Mouse (Mus musculus) intestine, postnatal 0 days (tissue): ENCODE data around the gene Fos. TPM values are rescaled to one million over a fixed set of nuclear protein-coding genes. Genes with fewer than 3 reads are reported as not detected.

ENCODE experiments used
- ATAC-seq: fragments of 200-750 bp; cut with Nextera tagmentation; 2 replicates; pipeline ENCODE4 v1.8.0; 2017; ENCODE audit warnings: mild to moderate bottlenecking, moderate TSS enrichment, moderate library complexity
- H3K27ac ChIP-seq: fragments of 300-500 bp; sonication (generic); 2 replicates; pipeline ENCODE4 v1.5.1; 2014; ENCODE audit warnings: mild to moderate bottlenecking, low read depth, low read length, moderate library complexity
- H3K27me3 ChIP-seq: fragments of 300-500 bp; sonication (generic); replicated peaks from 2 replicates; pipeline ENCODE4 v1.6.1; 2014; ENCODE audit warnings: low read length, mixed read lengths; ENCODE audit not compliant: control insufficient read depth, insufficient read depth
- H3K36me3 ChIP-seq: fragments of 300-500 bp; sonication (generic); 2 replicates; pipeline ENCODE4 v1.6.1; 2014; ENCODE audit warnings: mild to moderate bottlenecking, moderate library complexity; ENCODE audit not compliant: control insufficient read depth, insufficient read depth
- H3K4me1 ChIP-seq: fragments of 300-500 bp; sonication (generic); replicated peaks from 2 replicates; pipeline ENCODE4 v1.6.1; 2014; ENCODE audit warnings: antibody characterized with exemption, low read length, mixed read lengths; ENCODE audit not compliant: control insufficient read depth, insufficient read depth
- H3K4me2 ChIP-seq: fragments of 300-500 bp; sonication (generic); replicated peaks from 2 replicates; pipeline ENCODE4 v1.6.1; 2014; ENCODE audit warnings: low read depth, mild to moderate bottlenecking, moderate library complexity
- H3K4me3 ChIP-seq: fragments of 300-500 bp; sonication (generic); 2 replicates; pipeline ENCODE4 v1.5.1; 2014; ENCODE audit warnings: low read depth, low read length
- H3K9ac ChIP-seq: fragments of 300-500 bp; sonication (generic); 2 replicates; pipeline ENCODE4 v1.6.1; 2014; ENCODE audit warnings: mild to moderate bottlenecking, low read depth, low read length
- H3K9me3 ChIP-seq: fragments of 300-500 bp; sonication (generic); 2 replicates; pipeline ENCODE4 v1.6.1; 2016; ENCODE audit warnings: mixed run types; ENCODE audit not compliant: control insufficient read depth
- CTCF ChIP-seq: sonication (generic); IDR thresholded peaks from 2 replicates; pipeline ENCODE4 v1.5.1; 2016; ENCODE audit warnings: low read depth, mild to moderate bottlenecking, control low read depth, antibody characterized with exemption, moderate library complexity
- WGBS: fragments of 180-500 bp; shearing (Covaris S2); extraction: QIAGEN DNeasy Blood & Tissue Kit; methylation state at CpG from one replicate; pipeline ENCODE4 v1.1.7; 2014; 5-methylcytosine and 5-hydroxymethylcytosine counted together
- polyA plus RNA-seq: library from polyadenylated mRNA; unstranded; fragments of >200 nt; fragmentation: Nextera tagmentation; extraction: Ambion mirVana; gene quantifications from 2 replicates; pipeline ENCODE4 v1.2.1, GENCODE M21; 2015

The Fos gene
- polyA plus RNA-seq, 1 experiment from 2014 or later = 22.4 TPM

DNA sequence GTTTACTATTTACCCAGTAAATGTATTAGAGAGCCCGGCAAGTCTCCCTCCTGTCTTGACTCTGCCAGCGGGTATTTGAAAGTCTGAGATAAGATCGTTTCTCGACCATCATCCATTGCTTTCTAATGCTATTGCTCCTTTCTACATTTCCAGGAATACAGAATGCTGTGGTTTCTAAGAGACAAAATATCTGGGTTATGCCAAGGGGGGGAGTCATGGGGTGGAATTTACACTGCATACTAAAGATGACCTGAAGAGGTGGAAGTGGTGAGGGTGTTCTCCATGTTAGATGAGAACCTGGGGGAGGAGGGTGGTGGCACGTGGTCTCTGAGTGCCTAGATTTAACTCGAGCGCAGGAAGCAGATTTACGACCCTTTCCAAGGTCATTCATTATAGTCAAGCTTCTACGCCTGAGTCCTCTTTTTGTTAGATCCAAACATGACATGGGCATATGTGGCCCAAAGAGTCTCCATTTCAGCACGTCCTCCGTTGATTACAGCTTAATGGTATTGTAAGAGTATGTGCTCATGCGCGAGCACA is 16.7 kb upstream of the Fos start:
- H3K36me3 ChIP-seq = no peaks in the 10 kb centered on the region
- WGBS = 42% methylated on average over 13 of the region's 13 CpGs
- H3K9me3 ChIP-seq = no peaks in the 10 kb centered on the region
- TF ChIP-seq CTCF = no peak
- no peak overlapping the region for H3K9ac ChIP-seq
- H3K4me2 ChIP-seq = no peak overlapping the region
- H3K27me3 ChIP-seq = no peaks in the 10 kb centered on the region
- H3K27ac ChIP-seq = no peak overlapping the region
- peaks cover 16% of the 10 kb centered on the region; the same call in 1 of the 2 replicates for H3K4me1 ChIP-seq
- H3K4me3 ChIP-seq = no peak overlapping the region
- no peak for ATAC-seq

DNA sequence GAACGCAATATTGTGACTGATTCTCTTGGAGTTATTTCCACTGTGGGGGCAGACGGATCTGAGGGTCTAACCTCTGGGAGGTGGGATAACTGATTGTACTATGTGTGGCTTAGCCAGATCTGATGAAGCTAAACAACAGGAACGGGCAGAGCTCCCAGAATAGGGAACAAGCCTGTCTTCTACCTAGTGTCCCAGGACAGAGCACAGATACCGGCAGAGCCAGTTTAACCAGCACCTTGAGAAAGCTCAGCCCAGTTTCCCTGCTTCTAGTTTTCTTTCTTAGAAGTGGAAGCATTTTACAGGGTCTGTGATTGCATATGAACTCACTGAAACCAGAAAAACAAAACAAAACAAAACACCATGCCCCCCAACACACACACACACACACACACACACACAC is 13.9 kb upstream of the Fos start:
- ATAC-seq = no peak
- H3K4me3 ChIP-seq = no peak overlapping the region
- no peak overlapping the region for H3K27ac ChIP-seq
- peaks cover 4% of the 10 kb centered on the region; the same call in 1 of the 2 replicates for H3K4me1 ChIP-seq
- H3K36me3 ChIP-seq = no peaks in the 10 kb centered on the region
- H3K4me2 ChIP-seq = no peak overlapping the region
- H3K9me3 ChIP-seq = no peaks in the 10 kb centered on the region
- H3K9ac ChIP-seq = no peak overlapping the region
- no peaks in the 10 kb centered on the region for H3K27me3 ChIP-seq
- TF ChIP-seq CTCF = no peak
- 50% methylated on average over 4 of the region's 4 CpGs for WGBS

DNA sequence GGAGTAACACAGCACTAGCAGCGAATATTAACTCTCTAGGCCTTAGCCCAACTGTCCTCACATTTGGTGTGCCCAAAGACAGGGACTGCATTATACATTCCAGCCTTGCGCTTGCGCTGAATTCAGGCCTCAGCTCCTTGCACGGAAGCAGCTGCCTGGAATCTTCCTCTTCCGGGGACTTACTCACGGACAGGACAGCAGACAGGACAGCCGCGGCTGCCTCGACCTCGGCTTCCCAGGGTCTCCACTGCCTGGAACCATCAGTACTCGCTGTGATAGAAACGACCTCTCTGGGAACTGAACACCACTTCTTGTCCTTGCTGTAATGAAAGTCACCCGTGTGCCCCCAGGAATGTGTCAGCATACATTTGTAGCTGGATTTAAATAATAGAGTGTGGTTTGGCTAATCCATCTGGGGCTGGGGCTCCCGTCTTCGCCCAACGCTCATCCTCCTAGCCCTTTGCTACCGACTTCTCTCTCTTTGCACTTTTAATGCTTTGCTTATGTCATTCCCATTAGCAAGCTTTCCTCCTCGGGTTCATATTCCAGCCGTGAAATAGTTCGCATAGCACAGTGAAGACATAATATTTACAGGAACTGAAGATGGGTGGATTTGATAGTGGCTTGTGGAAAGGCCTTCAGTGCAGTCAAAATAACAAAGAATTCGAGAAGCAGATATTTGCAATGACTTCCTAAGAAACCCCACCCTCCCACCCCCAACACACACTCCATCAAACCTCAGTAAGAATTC is 11.6 kb upstream of the Fos start:
- no peaks in the 10 kb centered on the region for H3K27me3 ChIP-seq
- no peak for TF ChIP-seq CTCF
- 51% methylated on average over 21 of the region's 21 CpGs for WGBS
- no peaks in the 10 kb centered on the region for H3K36me3 ChIP-seq
- peak overlapping the region; percentile 28; the same call in 1 of the 2 replicates for H3K27ac ChIP-seq
- ATAC-seq = no peak
- no peak overlapping the region for H3K4me3 ChIP-seq
- no peak overlapping the region for H3K9ac ChIP-seq
- peak overlapping the region; percentile 35; the same call in 1 of the 2 replicates for H3K4me2 ChIP-seq
- H3K9me3 ChIP-seq = no peaks in the 10 kb centered on the region
- 0 out of 2 replicates have a peak, but pooled peaks cover 4% of the 10 kb centered on the region for H3K4me1 ChIP-seq

DNA sequence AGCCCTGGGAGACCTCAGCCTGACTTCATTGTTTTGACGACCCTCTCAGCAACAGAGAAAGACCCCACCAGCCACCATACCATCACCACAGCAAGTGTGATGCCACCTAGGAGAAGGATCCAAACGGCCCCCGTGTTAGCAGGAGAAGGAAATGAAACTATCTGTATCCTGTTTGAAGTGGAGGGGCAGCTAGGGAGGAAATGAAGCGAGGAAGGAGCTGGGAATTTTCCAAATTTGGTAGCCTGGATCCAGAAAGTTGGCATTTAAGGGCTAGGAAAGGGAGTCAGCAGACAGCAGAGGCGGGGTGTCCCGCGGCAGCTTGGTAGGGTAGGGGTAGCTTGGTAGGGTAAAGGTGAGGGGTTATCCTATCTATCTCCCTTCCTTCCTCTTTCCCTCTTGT is 10.9 kb upstream of the Fos start:
- no peak overlapping the region for H3K27ac ChIP-seq
- no peak overlapping the region for H3K4me3 ChIP-seq
- TF ChIP-seq CTCF = no peak
- no peak overlapping the region for H3K4me2 ChIP-seq
- no peaks in the 10 kb centered on the region for H3K9me3 ChIP-seq
- ATAC-seq = no peak
- no peaks in the 10 kb centered on the region for H3K27me3 ChIP-seq
- 46% methylated on average over 7 of the region's 7 CpGs for WGBS
- 0 out of 2 replicates have a peak, but pooled peaks cover 8% of the 10 kb centered on the region for H3K4me1 ChIP-seq
- H3K9ac ChIP-seq = no peak overlapping the region
- no peaks in the 10 kb centered on the region for H3K36me3 ChIP-seq

DNA sequence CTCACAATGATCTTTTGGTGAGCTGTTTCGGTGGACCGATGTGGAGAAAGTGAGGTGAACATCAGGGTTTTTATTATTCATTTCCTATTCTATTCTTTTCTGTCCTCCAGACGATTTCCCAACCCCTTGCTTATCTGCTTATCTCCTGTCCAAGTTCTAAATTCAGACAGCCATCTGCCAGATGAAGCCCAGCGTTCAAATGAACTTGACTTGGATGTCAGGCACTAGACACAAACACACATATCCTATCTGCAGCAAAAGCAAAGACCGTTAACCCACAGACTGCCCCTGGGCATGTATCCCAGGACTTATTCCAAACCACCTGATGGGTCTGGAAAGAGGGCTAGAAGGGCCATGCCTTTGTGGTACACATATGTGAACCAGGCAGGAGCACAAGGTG is 9.3 kb upstream of the Fos start:
- H3K36me3 ChIP-seq = no peaks in the 10 kb centered on the region
- H3K9me3 ChIP-seq = no peaks in the 10 kb centered on the region
- no peak overlapping the region for H3K4me3 ChIP-seq
- H3K9ac ChIP-seq = no peak overlapping the region
- H3K4me1 ChIP-seq = 0 out of 2 replicates have a peak, but pooled peaks cover 8% of the 10 kb centered on the region
- no peak overlapping the region for H3K27ac ChIP-seq
- no peak for ATAC-seq
- H3K27me3 ChIP-seq = no peaks in the 10 kb centered on the region
- 64% methylated on average over 5 of the region's 5 CpGs for WGBS
- H3K4me2 ChIP-seq = no peak overlapping the region
- TF ChIP-seq CTCF = no peak

DNA sequence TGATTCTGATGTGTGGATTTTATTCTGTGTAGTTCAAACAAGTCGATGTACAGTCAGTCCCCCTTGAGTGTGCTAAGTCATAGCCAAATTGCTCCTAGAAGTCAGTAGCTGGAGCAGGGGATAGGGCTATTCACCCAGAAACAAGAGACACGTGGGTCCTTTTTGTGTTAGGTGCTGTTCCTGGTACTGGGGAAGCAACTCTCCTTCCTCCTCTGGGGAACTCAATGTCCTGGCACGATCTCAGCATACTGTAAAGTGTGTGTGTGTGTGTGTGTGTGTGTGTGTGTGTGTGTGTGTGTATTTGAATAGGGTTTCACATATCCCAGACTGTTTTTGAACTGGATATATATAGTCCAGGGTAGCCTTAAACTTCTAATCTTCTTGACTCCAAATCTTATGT is 8.8 kb upstream of the Fos start:
- H3K27me3 ChIP-seq = no peaks in the 10 kb centered on the region
- no peak for ATAC-seq
- WGBS = 54% methylated on average over 3 of the region's 3 CpGs

More for the DNA sequence above, 8.8 kb upstream of the Fos start:
- no peak for TF ChIP-seq CTCF
- 0 out of 2 replicates have a peak, but pooled peaks cover 8% of the 10 kb centered on the region for H3K4me1 ChIP-seq
- H3K27ac ChIP-seq = no peak overlapping the region
- no peaks in the 10 kb centered on the region for H3K9me3 ChIP-seq
- no peak overlapping the region for H3K4me3 ChIP-seq
- H3K9ac ChIP-seq = no peak overlapping the region
- H3K4me2 ChIP-seq = no peak overlapping the region
- no peaks in the 10 kb centered on the region for H3K36me3 ChIP-seq
